Mouse (Mus musculus): ENCODE measurements at regions not wholly inside any gene's neighbourhood (a gene's known extent, or its start where the extent isn't known, plus 50 kb on each side); places are given as distances from the start of the nearest gene placed in this dataset.

DNA sequence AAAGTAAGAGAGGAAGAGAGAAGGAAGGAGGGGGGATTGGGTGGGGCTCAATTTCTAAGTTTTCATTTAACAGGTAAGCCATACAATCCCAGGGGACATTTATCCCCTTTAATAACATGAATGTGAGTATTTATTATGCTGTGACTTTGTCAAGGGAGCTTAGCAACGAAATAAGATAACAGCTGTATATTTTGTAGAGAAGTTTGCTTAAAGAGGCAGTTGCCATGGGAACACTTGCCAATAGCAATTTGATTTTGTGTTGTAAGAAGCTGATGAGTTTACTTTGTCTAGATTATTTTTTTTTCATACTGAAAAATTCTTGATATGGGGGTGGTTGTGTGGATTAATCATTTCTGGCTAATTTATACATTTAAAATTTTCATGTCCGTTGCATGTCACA, 450.9 kb upstream of the Akr1e1 start:
- TF ChIP-seq CTCF (IDR thresholded peaks at IDR 0.05; ENCODE audit: low read depth, low read length) (no peak), POLR2A (IDR thresholded peaks at IDR 0.05; ENCODE audit: borderline replicate concordance, low read depth, low read length) (no peak)

All from bone marrow macrophage, adult 2 months (primary cell).